Mouse (Mus musculus): ENCODE measurements around the gene Cltb. TPM values are rescaled to one million over a fixed set of nuclear protein-coding genes. Genes with fewer than 3 reads are reported as not detected.
A peak's percentile ranks its signal among the peaks of the same experiment; 100 is the strongest.

Gene Cltb
- polyA plus RNA-seq, 1 experiment from 2014 or later: 30.2 TPM

DNA sequence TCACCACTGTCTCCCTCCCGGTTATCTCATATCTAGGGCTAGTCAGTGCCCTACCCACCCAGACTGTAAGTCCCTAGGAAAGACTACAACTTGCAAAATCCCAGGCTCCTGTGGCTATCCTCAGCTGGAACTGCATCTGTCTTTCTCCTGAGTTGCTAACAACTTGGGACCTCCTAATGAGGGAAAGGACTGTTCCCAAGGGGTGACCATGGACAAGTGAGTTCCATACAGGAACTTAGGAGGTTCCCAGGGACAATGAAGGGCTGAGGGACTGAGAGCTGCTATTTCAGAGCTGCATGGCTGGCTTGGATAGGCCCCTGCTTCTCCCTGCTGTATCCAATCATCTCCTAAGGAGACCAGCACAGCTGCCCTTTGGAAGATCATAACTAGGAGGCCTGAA, 1.8 kb downstream of the Cltb start:
- Histone ChIP-seq H3K4me3 (ENCODE audit: low read depth, low read length) (no peak overlapping the region), H3K27ac (ENCODE audit: low read depth) (no peak overlapping the region), H3K27me3 (ENCODE audit: insufficient read depth, low read length) (no peaks in the 10 kb centered on the region), H3K4me1 (ENCODE audit: insufficient read depth) (peaks cover 23% of the 10 kb centered on the region), H3K9me3 (ENCODE audit: low read length) (no peaks in the 10 kb centered on the region), H3K36me3 (replicated peaks; ENCODE audit: insufficient read depth, low read length) (peaks cover 9% of the 10 kb centered on the region; the same call in 1 of the 2 replicates), H3K9ac (replicated peaks) (no peak overlapping the region), H3K4me2 (ENCODE audit: low read depth, low read length) (no peak overlapping the region)
- WGBS (ENCODE audit: insufficient replicate concordance): 36% methylated on average over 1 of the region's 1 CpGs
- TF ChIP-seq CTCF (IDR thresholded peaks at IDR 0.05; ENCODE audit: low read depth): no peak
- no peak for TF ChIP-seq EP300 (IDR thresholded peaks at IDR 0.05; ENCODE audit: low read depth)
- no peak for DNase-seq
- ATAC-seq: no peak

DNA sequence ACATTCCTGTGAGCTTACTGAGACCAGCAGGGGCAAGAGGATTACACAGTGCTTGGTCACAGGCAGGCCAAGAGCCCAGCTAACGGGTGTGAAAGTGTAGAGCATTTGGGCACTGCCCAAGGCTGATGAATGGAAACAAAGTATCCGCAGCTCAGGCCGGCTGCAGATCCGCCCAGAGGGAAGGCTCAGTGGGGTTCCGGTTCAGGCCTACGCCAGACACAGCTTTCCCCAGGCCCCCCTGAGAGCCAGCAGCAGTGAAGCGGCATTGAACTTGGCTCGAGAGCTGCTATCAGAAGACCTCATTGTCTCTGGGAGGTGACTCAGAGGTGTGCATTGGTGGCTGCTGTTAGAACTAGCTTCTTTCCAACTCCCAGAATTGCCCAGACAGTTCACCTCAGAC, 2.5 kb downstream of the Cltb start:
- peaks cover 23% of the 10 kb centered on the region for H3K4me1 ChIP-seq (ENCODE audit: insufficient read depth)
- no peak overlapping the region for H3K4me3 ChIP-seq (ENCODE audit: low read depth, low read length)
- H3K9ac ChIP-seq (replicated peaks): no peak overlapping the region
- H3K9me3 ChIP-seq (ENCODE audit: low read length): no peaks in the 10 kb centered on the region
- no peak overlapping the region for H3K4me2 ChIP-seq (ENCODE audit: low read depth, low read length)
- H3K27me3 ChIP-seq (ENCODE audit: insufficient read depth, low read length): no peaks in the 10 kb centered on the region
- DNase-seq: no peak
- TF ChIP-seq CTCF (IDR thresholded peaks at IDR 0.05; ENCODE audit: low read depth) (no peak), EP300 (IDR thresholded peaks at IDR 0.05; ENCODE audit: low read depth) (no peak)
- no peak for ATAC-seq
- peaks cover 9% of the 10 kb centered on the region; the same call in 1 of the 2 replicates for H3K36me3 ChIP-seq (replicated peaks; ENCODE audit: insufficient read depth, low read length)
- H3K27ac ChIP-seq (ENCODE audit: low read depth): no peak overlapping the region
- WGBS (ENCODE audit: insufficient replicate concordance): 79% methylated on average over 8 of the region's 8 CpGs

DNA sequence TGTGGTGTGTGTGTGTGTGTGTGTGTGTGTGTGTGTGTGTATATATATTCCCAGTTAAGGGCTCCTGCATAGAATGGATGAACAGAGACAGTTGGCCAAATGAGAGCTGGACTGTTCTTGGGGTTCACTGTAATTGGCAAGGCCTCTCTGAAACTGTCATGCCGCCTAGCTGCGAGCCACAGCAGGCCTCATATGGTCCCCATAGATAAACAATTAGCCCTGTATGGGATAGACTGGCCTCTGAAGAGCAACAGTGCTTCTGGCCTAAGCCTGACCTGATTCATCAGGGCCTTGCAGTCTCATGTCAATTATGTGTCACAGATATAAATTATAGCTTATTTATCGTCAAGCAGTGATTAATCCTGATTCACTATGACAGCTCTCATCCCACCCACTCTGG, 3.1 kb downstream of the Cltb start:
- Histone ChIP-seq H3K36me3 (replicated peaks; ENCODE audit: insufficient read depth, low read length) (peaks cover 9% of the 10 kb centered on the region; the same call in 1 of the 2 replicates), H3K27ac (ENCODE audit: low read depth) (no peak overlapping the region), H3K4me3 (ENCODE audit: low read depth, low read length) (no peak overlapping the region), H3K9ac (replicated peaks) (no peak overlapping the region), H3K27me3 (ENCODE audit: insufficient read depth, low read length) (no peaks in the 10 kb centered on the region), H3K9me3 (ENCODE audit: low read length) (no peaks in the 10 kb centered on the region), H3K4me2 (ENCODE audit: low read depth, low read length) (no peak overlapping the region), H3K4me1 (ENCODE audit: insufficient read depth) (peaks cover 23% of the 10 kb centered on the region)
- DNase-seq (no peak), ATAC-seq (peak; percentile 35; the same call in 1 of the 2 replicates)
- WGBS (ENCODE audit: insufficient replicate concordance): 68% methylated on average over 3 of the region's 3 CpGs
- TF ChIP-seq EP300 (IDR thresholded peaks at IDR 0.05; ENCODE audit: low read depth) (no peak), CTCF (IDR thresholded peaks at IDR 0.05; ENCODE audit: low read depth) (peak; percentile 30; the same call in 1 of the 2 replicates)

DNA sequence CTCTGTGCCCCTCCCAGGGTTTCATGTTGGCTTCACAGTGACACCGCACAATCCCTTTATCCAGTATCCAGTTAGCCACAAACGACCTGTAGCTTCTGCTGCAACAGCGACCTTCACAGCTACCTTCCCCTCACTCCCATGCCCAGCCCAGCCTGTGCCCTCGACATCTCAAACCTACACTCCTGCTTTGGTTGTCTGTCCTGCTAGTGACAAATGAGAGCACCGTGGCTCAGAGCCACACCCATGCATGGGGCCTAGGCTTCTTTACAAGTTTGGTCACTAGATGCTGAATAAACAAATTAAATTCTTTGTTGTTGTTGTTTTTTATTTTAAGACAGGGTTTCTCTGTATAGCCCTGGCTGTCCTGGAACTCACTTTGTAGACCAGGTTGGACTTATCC, 3.9 kb downstream of the Cltb start:
- peaks cover 23% of the 10 kb centered on the region for H3K4me1 ChIP-seq (ENCODE audit: insufficient read depth)
- no peak overlapping the region for H3K9ac ChIP-seq (replicated peaks)
- H3K4me3 ChIP-seq (ENCODE audit: low read depth, low read length): no peak overlapping the region
- WGBS (ENCODE audit: insufficient replicate concordance): 71% methylated on average over 5 of the region's 5 CpGs
- peaks cover 9% of the 10 kb centered on the region; the same call in 1 of the 2 replicates for H3K36me3 ChIP-seq (replicated peaks; ENCODE audit: insufficient read depth, low read length)
- TF ChIP-seq EP300 (IDR thresholded peaks at IDR 0.05; ENCODE audit: low read depth) (no peak), CTCF (IDR thresholded peaks at IDR 0.05; ENCODE audit: low read depth) (no peak)
- ATAC-seq: no peak
- no peak overlapping the region for H3K27ac ChIP-seq (ENCODE audit: low read depth)
- no peaks in the 10 kb centered on the region for H3K27me3 ChIP-seq (ENCODE audit: insufficient read depth, low read length)
- H3K9me3 ChIP-seq (ENCODE audit: low read length): no peaks in the 10 kb centered on the region
- DNase-seq: no peak
- H3K4me2 ChIP-seq (ENCODE audit: low read depth, low read length): no peak overlapping the region

DNA sequence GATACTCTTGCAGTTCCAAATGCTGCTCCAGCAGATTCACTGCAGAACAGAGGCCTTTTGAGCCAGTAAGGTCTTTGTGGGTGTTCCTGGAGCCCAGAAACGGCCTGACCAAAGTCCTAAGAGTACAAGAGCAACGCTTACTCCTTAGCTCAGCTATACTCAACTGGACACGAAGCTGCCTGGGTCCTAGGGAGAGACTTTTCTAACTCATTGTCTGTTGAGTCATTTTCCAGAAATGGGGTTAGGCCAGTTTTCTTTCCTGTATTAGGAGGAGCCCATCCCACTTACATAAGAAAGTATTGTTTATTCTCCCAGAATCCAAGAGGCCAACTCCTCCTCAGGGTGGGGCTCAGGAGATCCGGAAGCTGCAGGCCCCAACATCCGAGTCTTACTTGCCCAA, 5.7 kb downstream of the Cltb start:
- TF ChIP-seq EP300 (IDR thresholded peaks at IDR 0.05; ENCODE audit: low read depth): no peak
- DNase-seq: no peak
- ATAC-seq: no peak
- no peaks in the 10 kb centered on the region for H3K9me3 ChIP-seq (ENCODE audit: low read length)
- no peaks in the 10 kb centered on the region for H3K27me3 ChIP-seq (ENCODE audit: insufficient read depth, low read length)
- peaks cover 9% of the 10 kb centered on the region; the same call in 1 of the 2 replicates for H3K36me3 ChIP-seq (replicated peaks; ENCODE audit: insufficient read depth, low read length)
- WGBS (ENCODE audit: insufficient replicate concordance): 73% methylated on average over 5 of the region's 5 CpGs
- H3K4me1 ChIP-seq (ENCODE audit: insufficient read depth): peaks cover 14% of the 10 kb centered on the region
- no peak overlapping the region for H3K4me3 ChIP-seq (ENCODE audit: low read depth, low read length)
- H3K9ac ChIP-seq (replicated peaks): no peak overlapping the region
- no peak overlapping the region for H3K4me2 ChIP-seq (ENCODE audit: low read depth, low read length)
- H3K27ac ChIP-seq (ENCODE audit: low read depth): no peak overlapping the region

DNA sequence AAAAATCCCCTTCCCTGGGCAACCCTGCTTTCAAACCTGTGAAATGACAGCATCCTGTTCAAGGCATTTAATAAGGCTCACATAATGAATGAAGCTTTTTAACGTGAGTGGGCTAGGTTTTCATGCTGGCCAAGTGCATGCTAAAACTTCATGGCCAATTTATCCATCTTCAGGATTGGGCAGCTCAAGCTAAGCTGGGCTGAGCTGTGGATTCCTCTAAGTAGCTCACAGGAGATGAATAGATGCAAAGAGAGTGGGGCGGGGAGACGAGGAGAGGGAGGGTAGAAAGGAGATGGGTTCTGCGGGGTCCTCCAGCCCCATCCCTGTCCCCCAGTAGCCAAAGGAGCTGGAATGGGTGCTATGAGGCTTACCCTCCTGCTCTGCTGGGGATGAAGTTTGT, 6.9 kb downstream of the Cltb start:
- H3K9me3 ChIP-seq (ENCODE audit: low read length): no peaks in the 10 kb centered on the region
- no peak for DNase-seq
- peaks cover 9% of the 10 kb centered on the region; the same call in 1 of the 2 replicates for H3K36me3 ChIP-seq (replicated peaks; ENCODE audit: insufficient read depth, low read length)
- no peaks in the 10 kb centered on the region for H3K27me3 ChIP-seq (ENCODE audit: insufficient read depth, low read length)
- no peak overlapping the region for H3K27ac ChIP-seq (ENCODE audit: low read depth)
- 71% methylated on average over 4 of the region's 4 CpGs for WGBS (ENCODE audit: insufficient replicate concordance)
- H3K4me2 ChIP-seq (ENCODE audit: low read depth, low read length): no peak overlapping the region
- H3K4me3 ChIP-seq (ENCODE audit: low read depth, low read length): no peak overlapping the region
- TF ChIP-seq CTCF (IDR thresholded peaks at IDR 0.05; ENCODE audit: low read depth) (no peak), EP300 (IDR thresholded peaks at IDR 0.05; ENCODE audit: low read depth) (no peak)
- H3K4me1 ChIP-seq (ENCODE audit: insufficient read depth): peaks cover 4% of the 10 kb centered on the region; the same call in 1 of the 2 replicates
- no peak overlapping the region for H3K9ac ChIP-seq (replicated peaks)
- no peak for ATAC-seq

DNA sequence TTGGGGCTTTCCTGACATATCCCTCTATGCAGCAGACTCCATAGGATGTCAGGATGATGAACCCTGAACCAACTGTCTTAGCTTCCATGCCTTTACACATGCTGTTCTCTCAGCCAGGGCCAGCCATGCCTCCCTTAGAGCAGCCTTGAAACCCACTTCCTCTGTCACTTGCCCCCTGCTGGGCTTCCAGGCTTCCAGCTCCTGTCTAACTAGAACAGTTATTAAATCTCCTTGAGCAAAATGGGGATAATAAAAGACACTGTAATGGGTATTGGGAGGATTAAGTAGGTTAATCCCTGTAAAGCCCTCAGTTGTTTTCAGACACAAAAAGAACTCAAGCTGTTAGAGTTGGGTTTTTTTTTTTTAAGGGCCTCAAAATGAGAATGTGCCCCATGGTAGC, 7.6 kb downstream of the Cltb start:
- H3K36me3 ChIP-seq (replicated peaks; ENCODE audit: insufficient read depth, low read length): peaks cover 11% of the 10 kb centered on the region; the same call in 1 of the 2 replicates
- H3K27ac ChIP-seq (ENCODE audit: low read depth): no peak overlapping the region
- no peak overlapping the region for H3K9ac ChIP-seq (replicated peaks)
- no peaks in the 10 kb centered on the region for H3K9me3 ChIP-seq (ENCODE audit: low read length)
- no peak for ATAC-seq
- no peaks in the 10 kb centered on the region for H3K4me1 ChIP-seq (ENCODE audit: insufficient read depth)
- no peak overlapping the region for H3K4me3 ChIP-seq (ENCODE audit: low read depth, low read length)
- DNase-seq: no peak
- no peak overlapping the region for H3K4me2 ChIP-seq (ENCODE audit: low read depth, low read length)
- H3K27me3 ChIP-seq (ENCODE audit: insufficient read depth, low read length): no peaks in the 10 kb centered on the region
- TF ChIP-seq EP300 (IDR thresholded peaks at IDR 0.05; ENCODE audit: low read depth) (no peak), CTCF (IDR thresholded peaks at IDR 0.05; ENCODE audit: low read depth) (no peak)

All from liver, postnatal 0 days (tissue).